Mouse (Mus musculus) C3H10T1/2 (cell line): ENCODE data around the gene Olfr1312. TPM values are rescaled to one million over a fixed set of nuclear protein-coding genes. Genes with fewer than 3 reads are reported as not detected.

ENCODE experiments used
- polyA plus RNA-seq, 2 experiments: library from polyadenylated mRNA; unstranded; fragments of >200 nt; fragmentation: generic; extraction: Trizol; gene quantifications; one replicate each; pipeline ENCODE4 v1.2.1; 2012; ENCODE audit warnings: missing spikeins in 2 of 2

Gene Olfr1312
- polyA plus RNA-seq, result not detected

GRCm38 (mm10) chr2:112050138-112050537 is at the start of gene Olfr1312:
TSS of gene Olfr1312 (minus strand) at chr2:112050238.

GRCm38 (mm10) chr2:112096681-112097080 is 46.6 kb upstream of the Olfr1312 start, which contains the start of gene Olfr1314:
TSS of gene Olfr1314 (minus strand) at chr2:112096781.

GRCm38 (mm10) chr2:112077743-112078142 is 27.7 kb upstream of the Olfr1312 start, which contains the start of gene Olfr1313:
TSS of gene Olfr1313 (minus strand) at chr2:112077843.

GRCm38 (mm10) chr2:112024312-112024711 is 25.7 kb downstream of the Olfr1312 start, which contains the start of gene Olfr1311:
TSS of gene Olfr1311 (minus strand) at chr2:112024412.

GRCm38 (mm10) chr2:112012608-112013007 is 37.4 kb downstream of the Olfr1312 start, which contains the start of gene Olfr1310:
TSS of gene Olfr1310 (minus strand) at chr2:112012708.

GRCm38 (mm10) chr2:111990181-111990580 is 59.9 kb downstream of the Olfr1312 start, which contains the start of gene Olfr1309:
TSS of gene Olfr1309 (minus strand) at chr2:111990281.

Other genes with a start within 250 kb of the Olfr1312 start
- not detected for gene Olfr1303, start 229.9 kb downstream of the Olfr1312 start, polyA plus RNA-seq
- not detected for gene Olfr1305, start 173.1 kb downstream of the Olfr1312 start, polyA plus RNA-seq
- gene Olfr1306, start 134.0 kb downstream of the Olfr1312 start, polyA plus RNA-seq, result not detected
- gene Olfr1307, start 100.8 kb downstream of the Olfr1312 start, polyA plus RNA-seq, result not detected
- not detected for gene Olfr1308, start 85.3 kb downstream of the Olfr1312 start, polyA plus RNA-seq
- not detected for gene Olfr1309, start 60.0 kb downstream of the Olfr1312 start, polyA plus RNA-seq
- gene Olfr1310, start 37.5 kb downstream of the Olfr1312 start, polyA plus RNA-seq, result not detected
- not detected for gene Olfr1311, start 25.8 kb downstream of the Olfr1312 start, polyA plus RNA-seq
- gene Olfr1313, start 27.6 kb upstream of the Olfr1312 start, polyA plus RNA-seq, result not detected
- under 1 TPM; 0.02 to 0.08 TPM for gene Olfr1314, start 46.5 kb upstream of the Olfr1312 start, polyA plus RNA-seq
- gene Olfr1315-ps1, start 65.2 kb upstream of the Olfr1312 start, polyA plus RNA-seq, result under 1 TPM in 1 of 2 experiments, not detected in 1; 0.04 TPM
- gene Olfr1316, start 84.7 kb upstream of the Olfr1312 start, polyA plus RNA-seq, result under 1 TPM; 0.02 to 0.08 TPM
- gene Olfr1317, start 90.1 kb upstream of the Olfr1312 start, polyA plus RNA-seq, result under 1 TPM in 1 of 2 experiments, not detected in 1; 0.18 TPM
- gene Olfr1318, start 104.0 kb upstream of the Olfr1312 start, polyA plus RNA-seq, result under 1 TPM in 1 of 2 experiments, not detected in 1; 0.18 TPM
- 10 to 100 TPM in 1 of 2 experiments, 1 to 10 TPM in 1; 9.9 to 19.1 TPM for gene Lpcat4, start 189.2 kb upstream of the Olfr1312 start, polyA plus RNA-seq
- gene Nutm1, start 209.1 kb upstream of the Olfr1312 start, polyA plus RNA-seq, result not detected
- gene Nop10, start 211.7 kb upstream of the Olfr1312 start, polyA plus RNA-seq, result 100 to 1,000 TPM; 102 to 154 TPM
- gene Slc12a6, start 215.6 kb upstream of the Olfr1312 start, polyA plus RNA-seq, result 1 to 10 TPM in 1 of 2 experiments, under 1 TPM in 1; 0.42 to 5.9 TPM
- gene Gm21985, start 216.1 kb upstream of the Olfr1312 start, polyA plus RNA-seq, result not detected